Comparison of ENCODE assay signal across 23 mouse cellular contexts in the genomic region with DNA sequence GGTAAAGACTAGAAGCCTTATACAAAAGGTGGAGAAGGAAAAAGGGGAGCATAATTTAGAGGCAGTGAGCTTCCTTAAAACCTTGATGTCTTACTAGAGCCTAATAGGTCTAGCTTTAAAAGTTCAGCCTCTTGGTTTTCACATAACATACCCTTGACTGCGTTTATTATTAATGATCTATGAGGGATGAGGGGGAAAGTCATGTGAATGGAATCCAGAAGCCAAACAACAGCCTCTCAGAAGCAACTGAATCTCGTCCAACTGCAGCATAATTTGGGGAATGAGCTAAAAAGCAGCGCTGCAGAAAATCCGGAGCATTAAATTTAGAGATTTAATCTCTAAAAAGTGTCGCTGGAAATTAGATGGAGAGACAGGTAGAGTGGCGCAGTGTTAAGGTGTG. TPM values are rescaled to one million over a fixed set of nuclear protein-coding genes. Genes with fewer than 3 reads are reported as not detected.
DNase-seq lines count a peak whose midpoint lies in the region; ATAC-seq and TF ChIP-seq lines count a peak whose summit lies in the region.
"Had no signal": no experiment of that assay in that cellular context is flagged by ENCODE, and none has a peak within 500 bp of the region (broad histone marks: within the 10 kb centered on the region; RNA-seq: fewer than 3 reads in every experiment).

No protein-coding gene starts in this region.

- 42% methylated on average over 6 of the region's 6 CpGs for WGBS in intestine, embryonic 14.5 days
- WGBS in intestine, embryonic 15.5 days = 49% methylated on average over 6 of the region's 6 CpGs

- peak overlapping the region; percentile 40 for H3ac ChIP-seq in C2C12 (ENCODE audit: control insufficient read depth, insufficient read length, low read depth)

- H3K27ac ChIP-seq in intestine, embryonic 14.5 days (ENCODE audit: low read depth) = 0 out of 2 replicates have a peak overlapping the region, but pooled peaks have one; percentile 28
- no peak overlapping the region for H3K27ac ChIP-seq in intestine, embryonic 15.5 days
- H3K27ac ChIP-seq: embryonic facial prominence, embryonic 10.5 days; heart, adult 2 months; heart, embryonic 13.5 days; hindbrain, postnatal 0 days; liver, embryonic 14.5 days; midbrain, embryonic 10.5 days; stomach, postnatal 0 days had no signal

- no peaks in the 10 kb centered on the region for H3K79me3 ChIP-seq in C2C12 (ENCODE audit: low read depth)

- H3K4me2 ChIP-seq in intestine, embryonic 14.5 days (ENCODE audit: low read length) = no peak overlapping the region
- H3K4me2 ChIP-seq in intestine, embryonic 15.5 days (replicated peaks) = no peak overlapping the region
- H3K4me2 ChIP-seq: heart, embryonic 13.5 days had no signal

- H3K4me3 ChIP-seq in intestine, embryonic 14.5 days (ENCODE audit: low read depth, low read length) = no peak overlapping the region
- H3K4me3 ChIP-seq in intestine, embryonic 15.5 days (replicated peaks) = no peak overlapping the region
- H3K4me3 ChIP-seq in C2C12 (ENCODE audit: insufficient read depth, poor library complexity, severe bottlenecking) = no peak overlapping the region
- H3K4me3 ChIP-seq: embryonic facial prominence, embryonic 10.5 days; heart, adult 2 months; heart, embryonic 13.5 days; midbrain, embryonic 10.5 days had no signal

- TF ChIP-seq CTCF in C2C12 (IDR thresholded peaks at IDR 0.05; ENCODE audit: control insufficient read depth, insufficient read depth, insufficient read length) = no peak

- no peaks in the 10 kb centered on the region for H3K27me3 ChIP-seq in intestine, embryonic 14.5 days (replicated peaks; ENCODE audit: control insufficient read depth, insufficient read depth, low read length)
- no peaks in the 10 kb centered on the region for H3K27me3 ChIP-seq in intestine, embryonic 15.5 days (replicated peaks)
- no peaks in the 10 kb centered on the region for H3K27me3 ChIP-seq in C2C12 (ENCODE audit: control insufficient read depth, insufficient read depth, insufficient read length)
- H3K27me3 ChIP-seq: heart, embryonic 13.5 days had no signal

- DNase-seq in intestine, embryonic 14.5 days (ENCODE audit: low spot score) = no peak
- peak; percentile 15 for DNase-seq in kidney, postnatal 10 days
- DNase-seq in kidney, adult 8-10 months = no peak
- DNase-seq in fibroblast of lung, adult 2 months (ENCODE audit: low read depth) = peak; percentile 42
- no peak for DNase-seq in right cerebral cortex, postnatal 4 days
- DNase-seq in retina, embryonic 14.5 days (ENCODE audit: low spot score) = no peak
- DNase-seq: adrenal gland, postnatal 25 days; cerebellum, adult 9-11 months; gastrocnemius, postnatal 36 days; heart, adult 2 months; heart, postnatal 14 days; thymus, adult 2 months; thymus, postnatal 4 days had no signal

- no peak for ATAC-seq in intestine, embryonic 14.5 days (replicated peaks; ENCODE audit: low FRiP score, low TSS enrichment, low read depth)
- ATAC-seq in intestine, embryonic 15.5 days = no peak
- ATAC-seq: activated CD4-positive, CD25-positive, alpha-beta regulatory T cell, adult 4 months; hindbrain, postnatal 0 days; midbrain, embryonic 16.5 days had no signal

- no peaks in the 10 kb centered on the region for H3K36me3 ChIP-seq in intestine, embryonic 14.5 days (ENCODE audit: control insufficient read depth, insufficient read depth, low read length)
- H3K36me3 ChIP-seq in intestine, embryonic 15.5 days = no peaks in the 10 kb centered on the region
- no peaks in the 10 kb centered on the region for H3K36me3 ChIP-seq in C2C12 (ENCODE audit: control insufficient read depth, insufficient read depth)
- H3K36me3 ChIP-seq: embryonic facial prominence, embryonic 10.5 days; heart, embryonic 13.5 days; midbrain, embryonic 10.5 days had no signal

- no peaks in the 10 kb centered on the region for H3K9me3 ChIP-seq in intestine, embryonic 14.5 days (ENCODE audit: control insufficient read depth, low read length)
- H3K9me3 ChIP-seq in intestine, embryonic 15.5 days = no peaks in the 10 kb centered on the region
- H3K9me3 ChIP-seq: embryonic facial prominence, embryonic 10.5 days; heart, embryonic 13.5 days; midbrain, embryonic 10.5 days had no signal

- no peaks in the 10 kb centered on the region for H3K79me2 ChIP-seq in C2C12 (ENCODE audit: control insufficient read depth, insufficient read depth)

- H3K9ac ChIP-seq in intestine, embryonic 14.5 days (ENCODE audit: low read length) = no peak overlapping the region
- no peak overlapping the region for H3K9ac ChIP-seq in intestine, embryonic 15.5 days
- H3K9ac ChIP-seq: heart, embryonic 13.5 days; liver, embryonic 14.5 days had no signal

- H3K4me1 ChIP-seq in intestine, embryonic 14.5 days (replicated peaks; ENCODE audit: control insufficient read depth, insufficient read depth, low read length) = peaks cover 6% of the 10 kb centered on the region; the same call in 1 of the 2 replicates
- no peaks in the 10 kb centered on the region for H3K4me1 ChIP-seq in intestine, embryonic 15.5 days (replicated peaks)
- H3K4me1 ChIP-seq: embryonic facial prominence, embryonic 10.5 days; midbrain, embryonic 10.5 days had no signal

TF ChIP-seq in C2C12, 6 proteins besides CTCF, POLR2A, EP300 and RAD21:
- TF ChIP-seq MYOG (IDR thresholded peaks at IDR 0.05; ENCODE audit: control insufficient read depth, extremely low read depth, insufficient read length) (no peak), FOSL1 (IDR thresholded peaks at IDR 0.05; ENCODE audit: insufficient read depth, low read length, poor library complexity, severe bottlenecking) (no peak), MAX (IDR thresholded peaks at IDR 0.05) (no peak), CEBPB (IDR thresholded peaks at IDR 0.05; ENCODE audit: low read depth) (no peak), USF1 (IDR thresholded peaks at IDR 0.05; ENCODE audit: low read depth) (no peak), MYOD1 (IDR thresholded peaks at IDR 0.05; ENCODE audit: control insufficient read depth, insufficient read length, low read depth) (no peak)

RNA-seq across cellular contexts. Expression of gene Gm11361, which starts 54.8 kb away (rescaled TPM):
- 4.2 and 4.7 TPM in 2 replicates for polyA plus RNA-seq in intestine, embryonic 14.5 days (2014; fragmentation: Nextera tagmentation; extraction: Ambion mirVana)
- 9.8 and 12.7 TPM in 2 replicates for polyA plus RNA-seq in intestine, embryonic 15.5 days (2015; fragmentation: Nextera tagmentation; extraction: Ambion mirVana)
- 1,612 TPM for polyA plus RNA-seq in C2C12 (2012; fragmentation: generic; extraction: Trizol)

Comparison
In these comparisons a context has a peak if more than half of its experiments do, and no peak if none do; other contexts are left out.
1. DNase-seq: peak in kidney, postnatal 10 days (single experiment) and fibroblast of lung, adult 2 months (single experiment); none in intestine, embryonic 14.5 days (single experiment), kidney, adult 8-10 months (0 of 2), right cerebral cortex, postnatal 4 days (single experiment) and retina, embryonic 14.5 days (single experiment).
2. RNA of gene Gm11361, which starts 54.8 kb away (polyA plus RNA-seq): 1,612 TPM in C2C12 (single experiment); 9.8 to 12.7 TPM in intestine, embryonic 15.5 days and 4.2 to 4.7 TPM in intestine, embryonic 14.5 days; every median in the first group is over 100 times any median in the second.